Mouse (Mus musculus): ENCODE measurements at regions not wholly inside any gene's neighbourhood (a gene's known extent, or its start where the extent isn't known, plus 50 kb on each side); places are given as distances from the start of the nearest gene placed in this dataset.
A peak's percentile ranks its signal among the peaks of the same experiment; 100 is the strongest.

GRCm38 (mm10) chr2:158909086-158909485 is 114.5 kb downstream of the Dhx35 start:
- Histone ChIP-seq H3K36me3 (no peaks in the 10 kb centered on the region), H3K27ac (no peak overlapping the region), H3K27me3 (peaks cover 15% of the 10 kb centered on the region), H3K4me2 (replicated peaks) (no peak overlapping the region), H3K9me3 (replicated peaks) (no peaks in the 10 kb centered on the region), H3K9ac (no peak overlapping the region), H3K4me1 (0 out of 2 replicates have a peak, but pooled peaks cover 11% of the 10 kb centered on the region), H3K4me3 (no peak overlapping the region)
- no peak for ATAC-seq (ENCODE audit: low FRiP score)
- 48% methylated on average over 3 of the region's 3 CpGs for WGBS

- Histone ChIP-seq H3K27me3 (peaks cover 15% of the 10 kb centered on the region), H3K9ac (no peak overlapping the region; the same call in 1 of the 2 replicates), H3K27ac (no peak overlapping the region), H3K4me3 (no peak overlapping the region), H3K36me3 (no peaks in the 10 kb centered on the region), H3K4me2 (replicated peaks) (no peak overlapping the region), H3K4me1 (0 out of 2 replicates have a peak, but pooled peaks cover 11% of the 10 kb centered on the region), H3K9me3 (replicated peaks) (no peaks in the 10 kb centered on the region)
- ATAC-seq (ENCODE audit: low FRiP score): no peak
- WGBS: 66% methylated on average over 8 of the region's 8 CpGs
Observed at GRCm38 (mm10) chr2:158910325-158910724, 115.7 kb downstream of the Dhx35 start.

- H3K9me3 ChIP-seq (replicated peaks): no peaks in the 10 kb centered on the region
- no peak overlapping the region for H3K4me3 ChIP-seq
- 0 out of 2 replicates have a peak, but pooled peaks cover 11% of the 10 kb centered on the region for H3K4me1 ChIP-seq
- no peaks in the 10 kb centered on the region for H3K36me3 ChIP-seq
- 55% methylated on average over 7 of the region's 7 CpGs for WGBS
- H3K27me3 ChIP-seq: peaks cover 17% of the 10 kb centered on the region
- H3K9ac ChIP-seq: no peak overlapping the region
- no peak for ATAC-seq (ENCODE audit: low FRiP score)
- no peak overlapping the region for H3K27ac ChIP-seq
- no peak overlapping the region for H3K4me2 ChIP-seq (replicated peaks)
Observed at GRCm38 (mm10) chr2:158911191-158911590, 116.6 kb downstream of the Dhx35 start.

- peak; percentile 63; the same call in 1 of the 2 replicates for ATAC-seq (ENCODE audit: low FRiP score)
- 42% methylated on average over 9 of the region's 9 CpGs for WGBS
- Histone ChIP-seq H3K4me3 (no peak overlapping the region), H3K36me3 (no peaks in the 10 kb centered on the region), H3K9me3 (replicated peaks) (no peaks in the 10 kb centered on the region), H3K4me1 (0 out of 2 replicates have a peak, but pooled peaks cover 11% of the 10 kb centered on the region), H3K27ac (no peak overlapping the region), H3K9ac (no peak overlapping the region), H3K4me2 (replicated peaks) (no peak overlapping the region), H3K27me3 (peaks cover 17% of the 10 kb centered on the region)
Observed at GRCm38 (mm10) chr2:158912631-158913258, 118.1 kb downstream of the Dhx35 start.

- ATAC-seq (ENCODE audit: low FRiP score): no peak
- 63% methylated on average over 6 of the region's 6 CpGs for WGBS
- H3K4me2 ChIP-seq (replicated peaks): no peak overlapping the region
Observed at GRCm38 (mm10) chr2:158917398-158917797, 122.8 kb downstream of the Dhx35 start.

GRCm38 (mm10) chr2:158918312-158918711 is 123.7 kb downstream of the Dhx35 start:
- Histone ChIP-seq H3K27me3 (peaks cover 3% of the 10 kb centered on the region; the same call in 1 of the 2 replicates), H3K9me3 (replicated peaks) (no peaks in the 10 kb centered on the region), H3K9ac (no peak overlapping the region), H3K4me3 (no peak overlapping the region), H3K4me1 (peaks cover 9% of the 10 kb centered on the region), H3K36me3 (no peaks in the 10 kb centered on the region), H3K27ac (no peak overlapping the region), H3K4me2 (replicated peaks) (no peak overlapping the region)
- ATAC-seq (ENCODE audit: low FRiP score): no peak
- WGBS: 85% methylated on average over 5 of the region's 5 CpGs

More at GRCm38 (mm10) chr2:158917398-158917797, 122.8 kb downstream of the Dhx35 start:
- no peak overlapping the region for H3K27ac ChIP-seq
- no peaks in the 10 kb centered on the region for H3K9me3 ChIP-seq (replicated peaks)
- H3K4me1 ChIP-seq: peaks cover 13% of the 10 kb centered on the region
- H3K9ac ChIP-seq: no peak overlapping the region
- H3K27me3 ChIP-seq: 0 out of 2 replicates have a peak, but pooled peaks cover 3% of the 10 kb centered on the region
- H3K36me3 ChIP-seq: no peaks in the 10 kb centered on the region
- no peak overlapping the region for H3K4me3 ChIP-seq

- no peak overlapping the region for H3K4me3 ChIP-seq
- no peaks in the 10 kb centered on the region for H3K9me3 ChIP-seq (replicated peaks)
- peak overlapping the region; percentile 30; the same call in 1 of the 2 replicates for H3K27ac ChIP-seq
- no peak overlapping the region for H3K4me2 ChIP-seq (replicated peaks)
- H3K4me1 ChIP-seq: peaks cover 9% of the 10 kb centered on the region
- H3K9ac ChIP-seq: no peak overlapping the region
- peak; percentile 80; the same call in 1 of the 2 replicates for ATAC-seq (ENCODE audit: low FRiP score)
- no peaks in the 10 kb centered on the region; the same call in 1 of the 2 replicates for H3K27me3 ChIP-seq
- H3K36me3 ChIP-seq: no peaks in the 10 kb centered on the region
- WGBS: 41% methylated on average over 12 of the region's 12 CpGs
Observed at GRCm38 (mm10) chr2:158921342-158922255, 127.0 kb downstream of the Dhx35 start.

- no peak overlapping the region for H3K4me2 ChIP-seq (replicated peaks)
- H3K4me3 ChIP-seq: no peak overlapping the region
- no peak overlapping the region for H3K27ac ChIP-seq
- no peak for ATAC-seq (ENCODE audit: low FRiP score)
- H3K36me3 ChIP-seq: no peaks in the 10 kb centered on the region
- H3K27me3 ChIP-seq: no peaks in the 10 kb centered on the region; the same call in 1 of the 2 replicates
- H3K4me1 ChIP-seq: peaks cover 9% of the 10 kb centered on the region
- no peaks in the 10 kb centered on the region for H3K9me3 ChIP-seq (replicated peaks)
- WGBS: 65% methylated on average over 5 of the region's 5 CpGs
- no peak overlapping the region for H3K9ac ChIP-seq
Observed at GRCm38 (mm10) chr2:158922766-158923165, 128.2 kb downstream of the Dhx35 start.

GRCm38 (mm10) chr2:158929507-158929906 is 134.9 kb downstream of the Dhx35 start:
- H3K9me3 ChIP-seq (replicated peaks): no peaks in the 10 kb centered on the region
- no peaks in the 10 kb centered on the region for H3K27me3 ChIP-seq
- no peaks in the 10 kb centered on the region for H3K36me3 ChIP-seq
- H3K4me2 ChIP-seq (replicated peaks): no peak overlapping the region
- H3K9ac ChIP-seq: no peak overlapping the region
- 59% methylated on average over 9 of the region's 9 CpGs for WGBS
- no peak for ATAC-seq (ENCODE audit: low FRiP score)
- H3K4me3 ChIP-seq: no peak overlapping the region
- H3K27ac ChIP-seq: no peak overlapping the region
- peaks cover 6% of the 10 kb centered on the region; the same call in 1 of the 2 replicates for H3K4me1 ChIP-seq

- ATAC-seq (ENCODE audit: low FRiP score): no peak
- no peaks in the 10 kb centered on the region for H3K9me3 ChIP-seq (replicated peaks)
- H3K27ac ChIP-seq: no peak overlapping the region
- no peaks in the 10 kb centered on the region for H3K27me3 ChIP-seq
- no peak overlapping the region for H3K4me2 ChIP-seq (replicated peaks)
- H3K4me3 ChIP-seq: no peak overlapping the region
- no peaks in the 10 kb centered on the region for H3K4me1 ChIP-seq
- H3K36me3 ChIP-seq: no peaks in the 10 kb centered on the region
- no peak overlapping the region for H3K9ac ChIP-seq
- 78% methylated on average over 2 of the region's 2 CpGs for WGBS
Observed at GRCm38 (mm10) chr2:158937948-158938565, 143.4 kb downstream of the Dhx35 start.

GRCm38 (mm10) chr2:158949418-158949817 is 154.8 kb downstream of the Dhx35 start:
- H3K27me3 ChIP-seq: 0 out of 2 replicates have a peak, but pooled peaks cover 4% of the 10 kb centered on the region
- no peaks in the 10 kb centered on the region for H3K36me3 ChIP-seq
- H3K27ac ChIP-seq: no peak overlapping the region
- 35% methylated on average over 6 of the region's 6 CpGs for WGBS
- H3K9ac ChIP-seq: no peak overlapping the region
- no peaks in the 10 kb centered on the region for H3K9me3 ChIP-seq (replicated peaks)
- H3K4me3 ChIP-seq: no peak overlapping the region
- no peak overlapping the region for H3K4me2 ChIP-seq (replicated peaks)
- peaks cover 3% of the 10 kb centered on the region for H3K4me1 ChIP-seq
- no peak for ATAC-seq (ENCODE audit: low FRiP score)

GRCm38 (mm10) chr2:158951061-158951460 is 156.5 kb downstream of the Dhx35 start:
- WGBS: 42% methylated on average over 3 of the region's 3 CpGs
- no peak overlapping the region for H3K9ac ChIP-seq
- no peak overlapping the region for H3K27ac ChIP-seq
- no peak overlapping the region for H3K4me3 ChIP-seq
- no peaks in the 10 kb centered on the region for H3K9me3 ChIP-seq (replicated peaks)
- H3K36me3 ChIP-seq: no peaks in the 10 kb centered on the region
- no peak overlapping the region for H3K4me2 ChIP-seq (replicated peaks)
- H3K27me3 ChIP-seq: peaks cover 7% of the 10 kb centered on the region; the same call in 1 of the 2 replicates
- H3K4me1 ChIP-seq: peaks cover 3% of the 10 kb centered on the region
- no peak for ATAC-seq (ENCODE audit: low FRiP score)
